Mouse (Mus musculus) myocyte (in vitro differentiated cells): Measurements from ENCODE around the gene Aftph. TPM values are rescaled to one million over a fixed set of nuclear protein-coding genes. Genes with fewer than 3 reads are reported as not detected.

Experiments
- H3K27me3 ChIP-seq: one replicate; pipeline ENCODE4 v1.6.1; 2011; ENCODE audit not compliant: control insufficient read depth, insufficient read depth, insufficient read length
- H3K36me3 ChIP-seq: one replicate; pipeline ENCODE4 v1.6.1; 2011; ENCODE audit not compliant: control insufficient read depth, insufficient read depth
- H3K4me2 ChIP-seq: one replicate; pipeline ENCODE4 v1.6.1; 2011; ENCODE audit warnings: low read depth, control low read depth
- H3K4me3 ChIP-seq: one replicate; pipeline ENCODE4 v1.5.1; 2011; ENCODE audit warnings: mild to moderate bottlenecking, control low read depth, moderate library complexity
- H3K79me2 ChIP-seq: one replicate; pipeline ENCODE4 v1.6.1; 2011; ENCODE audit not compliant: control insufficient read depth, insufficient read depth
- H3ac ChIP-seq: one replicate; pipeline ENCODE4 v1.6.1; 2011; ENCODE audit not compliant: control insufficient read depth, insufficient read length
- CEBPB ChIP-seq: IDR thresholded peaks from 2 replicates; pipeline ENCODE4 v1.6.1; 2011; ENCODE audit warnings: mild to moderate bottlenecking, moderate library complexity; ENCODE audit not compliant: poor library complexity, insufficient read depth, severe bottlenecking
- E2F4 ChIP-seq: IDR thresholded peaks from one replicate; pipeline ENCODE4 v1.6.1; 2011; ENCODE audit warnings: mild to moderate bottlenecking, control low read depth, moderate library complexity; ENCODE audit not compliant: insufficient read depth
- MAX ChIP-seq: IDR thresholded peaks from one replicate; pipeline ENCODE4 v1.6.1; 2011; ENCODE audit warnings: low read depth, mild to moderate bottlenecking, control low read depth
- MYOD1 ChIP-seq, 3 experiments: IDR thresholded peaks; one replicate each; pipeline ENCODE4 v1.6.1; 2011; ENCODE audit warnings: control low read depth in 2 of 3, low read depth in 2 of 3, mild to moderate bottlenecking in 2 of 3, moderate library complexity in 1 of 3; ENCODE audit not compliant: insufficient read length in 2 of 3, control insufficient read depth in 1 of 3
- MYOG ChIP-seq, 3 experiments: IDR thresholded peaks; one replicate each; pipeline ENCODE4 v1.6.1; 2011; ENCODE audit warnings: control low read depth in 2 of 3, low read depth in 2 of 3, mild to moderate bottlenecking in 2 of 3; ENCODE audit not compliant: insufficient read length in 2 of 3, control insufficient read depth in 1 of 3, insufficient read depth in 1 of 3
- POLR2A ChIP-seq: IDR thresholded peaks from one replicate; pipeline ENCODE4 v1.6.1; 2011; ENCODE audit warnings: low read depth, mild to moderate bottlenecking, control low read depth, moderate library complexity; ENCODE audit not compliant: insufficient read length
- POLR2AphosphoS2 ChIP-seq: IDR thresholded peaks from one replicate; pipeline ENCODE4 v1.6.1; 2011; ENCODE audit warnings: low read depth, control low read depth; ENCODE audit not compliant: insufficient read length
- REST ChIP-seq: IDR thresholded peaks from one replicate; pipeline ENCODE4 v1.6.1; 2011; ENCODE audit warnings: mild to moderate bottlenecking, control low read depth, moderate library complexity; ENCODE audit not compliant: insufficient read depth, insufficient read length
- SRF ChIP-seq: IDR thresholded peaks from one replicate; pipeline ENCODE4 v1.6.1; 2011; ENCODE audit warnings: low read depth; ENCODE audit not compliant: control insufficient read depth, insufficient read length
- TCF12 ChIP-seq: IDR thresholded peaks from one replicate; pipeline ENCODE4 v1.6.1; 2011; ENCODE audit warnings: mild to moderate bottlenecking, control low read depth; ENCODE audit not compliant: poor library complexity, insufficient read depth, severe bottlenecking
- TCF3 ChIP-seq: IDR thresholded peaks from one replicate; pipeline ENCODE4 v1.6.1; 2011; ENCODE audit warnings: low read depth, control low read depth; ENCODE audit not compliant: insufficient read length
- USF1 ChIP-seq: IDR thresholded peaks from one replicate; pipeline ENCODE4 v1.6.1; 2011; ENCODE audit warnings: low read depth, mild to moderate bottlenecking, control low read depth, moderate library complexity
- polyA plus RNA-seq: library from polyadenylated mRNA; unstranded; fragments of >200 nt; fragmentation: generic; extraction: Trizol; gene quantifications from one replicate; pipeline ENCODE4 v1.2.1, GENCODE M21; 2012; ENCODE audit warnings: missing spikeins

Aftph gene
- polyA plus RNA-seq, 1 experiment, result 7.6 TPM

GRCm38 (mm10) chr11:20651166-20651565, 90.2 kb downstream of the Aftph start:
- TF ChIP-seq POLR2AphosphoS2 (no peak), MYOG (IDR thresholded peaks at IDR 0.05; ENCODE audit: control insufficient read depth in 1 of 3, insufficient read depth in 1 of 3, insufficient read length in 2 of 3, low read depth in 2 of 3) (no peak), MAX (no peak), TCF12 (no peak), USF1 (no peak), CEBPB (no peak), REST (no peak)
- Histone ChIP-seq H3K4me3 (no peak overlapping the region), H3K27me3 (no peaks in the 10 kb centered on the region), H3ac (no peak overlapping the region), H3K79me2 (peaks cover 44% of the 10 kb centered on the region), H3K36me3 (peaks cover 22% of the 10 kb centered on the region), H3K4me2 (no peak overlapping the region)

GRCm38 (mm10) chr11:20650006-20650639, 91.3 kb downstream of the Aftph start:
- Histone ChIP-seq H3K27me3 (no peaks in the 10 kb centered on the region), H3K79me2 (peaks cover 54% of the 10 kb centered on the region), H3ac (no peak overlapping the region), H3K36me3 (peaks cover 22% of the 10 kb centered on the region), H3K4me3 (no peak overlapping the region), H3K4me2 (no peak overlapping the region)
- no peak for TF ChIP-seq POLR2AphosphoS2
- no peak for TF ChIP-seq CEBPB
- no peak for TF ChIP-seq TCF12
- no peak for TF ChIP-seq REST
- TF ChIP-seq MYOD1 (IDR thresholded peaks at IDR 0.05; ENCODE audit: control insufficient read depth in 1 of 3, insufficient read length in 2 of 3, low read depth in 2 of 3), result no peak
- TF ChIP-seq MYOG (IDR thresholded peaks at IDR 0.05; ENCODE audit: control insufficient read depth in 1 of 3, insufficient read depth in 1 of 3, insufficient read length in 2 of 3, low read depth in 2 of 3), result no peak
- TF ChIP-seq E2F4, result no peak
- TF ChIP-seq MAX, result no peak

- Histone ChIP-seq H3K4me3 (no peak overlapping the region), H3K4me2 (no peak overlapping the region), H3ac (no peak overlapping the region), H3K36me3 (peaks cover 22% of the 10 kb centered on the region), H3K79me2 (peaks cover 61% of the 10 kb centered on the region), H3K27me3 (no peaks in the 10 kb centered on the region)
- TF ChIP-seq REST, result no peak
- no peak for TF ChIP-seq CEBPB
- TF ChIP-seq MYOG (IDR thresholded peaks at IDR 0.05; ENCODE audit: control insufficient read depth in 1 of 3, insufficient read depth in 1 of 3, insufficient read length in 2 of 3, low read depth in 2 of 3), result no peak
- TF ChIP-seq E2F4, result no peak
- TF ChIP-seq TCF3, result no peak
- TF ChIP-seq TCF12, result no peak
- no peak for TF ChIP-seq SRF
- TF ChIP-seq MAX, result no peak
- TF ChIP-seq POLR2AphosphoS2, result no peak
- TF ChIP-seq POLR2A, result no peak
- no peak for TF ChIP-seq MYOD1 (IDR thresholded peaks at IDR 0.05; ENCODE audit: control insufficient read depth in 1 of 3, insufficient read length in 2 of 3, low read depth in 2 of 3)
- TF ChIP-seq USF1, result no peak
Observed at GRCm38 (mm10) chr11:20649477-20649876, 91.9 kb downstream of the Aftph start.

- Histone ChIP-seq H3K27me3 (no peaks in the 10 kb centered on the region), H3K36me3 (peaks cover 19% of the 10 kb centered on the region), H3K4me2 (no peak overlapping the region), H3K4me3 (no peak overlapping the region), H3K79me2 (peaks cover 75% of the 10 kb centered on the region), H3ac (no peak overlapping the region)
- TF ChIP-seq TCF3, result no peak
- no peak for TF ChIP-seq MAX
- no peak for TF ChIP-seq TCF12
- TF ChIP-seq USF1, result no peak
- TF ChIP-seq POLR2A, result no peak
- TF ChIP-seq POLR2AphosphoS2, result no peak
- TF ChIP-seq SRF, result no peak
- TF ChIP-seq MYOG (IDR thresholded peaks at IDR 0.05; ENCODE audit: control insufficient read depth in 1 of 3, insufficient read depth in 1 of 3, insufficient read length in 2 of 3, low read depth in 2 of 3), result no peak
- TF ChIP-seq REST, result no peak
- TF ChIP-seq MYOD1 (IDR thresholded peaks at IDR 0.05; ENCODE audit: control insufficient read depth in 1 of 3, insufficient read length in 2 of 3, low read depth in 2 of 3), result no peak
- no peak for TF ChIP-seq CEBPB
- no peak for TF ChIP-seq E2F4
Observed at GRCm38 (mm10) chr11:20647902-20648625, 93.3 kb downstream of the Aftph start.
